Mouse (Mus musculus): ENCODE data around the gene Nav2. TPM values are rescaled to one million over a fixed set of nuclear protein-coding genes. Genes with fewer than 3 reads are reported as not detected.

The Nav2 gene
- polyA plus RNA-seq, 1 experiment from 2014 or later, result 26.2 TPM

Other genes starting within 250 kb of the Nav2 start
- 36.5 and 38.7 TPM in 2 replicates for gene Zdhhc13, start 119.7 kb upstream of the Nav2 start, polyA plus RNA-seq (2015; fragmentation: Nextera tagmentation; extraction: Ambion mirVana)
- 0.53 and 1.6 TPM in 2 replicates for gene Csrp3, start 60.7 kb upstream of the Nav2 start, polyA plus RNA-seq (2015; fragmentation: Nextera tagmentation; extraction: Ambion mirVana)
- gene E2f8, start 27.1 kb upstream of the Nav2 start, polyA plus RNA-seq (2015; fragmentation: Nextera tagmentation; extraction: Ambion mirVana), result 2.3 and 2.5 TPM in 2 replicates